In the genomic region with DNA sequence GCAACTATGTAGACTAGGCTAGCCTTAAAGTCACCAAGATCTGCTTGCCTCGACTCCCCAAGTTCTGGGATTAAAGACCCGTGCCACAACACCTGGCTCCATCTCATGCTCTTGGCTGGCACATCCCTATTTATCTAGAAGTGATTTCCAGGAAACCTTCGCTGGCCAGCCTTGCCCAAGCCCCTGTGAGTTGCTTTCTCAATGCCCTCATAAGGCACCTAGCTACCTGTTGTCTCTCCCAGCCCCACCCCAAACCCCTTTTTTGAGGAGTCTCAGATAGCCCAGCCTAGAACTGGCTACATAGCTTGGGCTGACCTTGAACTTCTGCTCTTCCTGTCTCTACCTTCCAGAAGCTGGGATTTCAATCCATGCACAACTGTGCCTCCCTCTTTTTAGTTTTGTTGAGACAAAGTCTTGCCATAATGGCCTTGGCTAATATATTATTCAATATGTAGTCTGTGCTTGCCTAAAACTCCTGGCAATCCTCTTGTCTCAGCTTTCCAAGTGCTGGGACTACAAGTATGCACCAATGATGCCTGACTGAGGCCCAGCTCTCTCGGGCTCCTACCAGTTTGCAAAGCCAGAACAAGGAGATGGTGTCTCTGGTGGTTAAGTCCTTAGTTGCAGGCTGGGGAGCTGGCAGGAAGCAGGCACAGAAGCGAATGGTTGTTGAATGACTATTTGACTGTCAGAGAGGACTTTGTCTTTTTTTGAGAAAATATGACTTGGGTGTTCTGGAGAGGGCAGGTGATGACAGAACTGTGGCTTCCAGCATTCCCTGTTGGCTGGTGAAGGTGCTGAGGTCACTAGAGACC, we compare ENCODE assay signal across 8 mouse cellular contexts. TPM values are rescaled to one million over a fixed set of nuclear protein-coding genes. Genes with fewer than 3 reads are reported as not detected.
DNase-seq lines count a peak whose midpoint lies in the region; ATAC-seq and TF ChIP-seq lines count a peak whose summit lies in the region.

No protein-coding gene starts in this region.

- H3K9me3 ChIP-seq in heart, embryonic 15.5 days (replicated peaks), result no peaks in the 10 kb centered on the region
- no peaks in the 10 kb centered on the region for H3K9me3 ChIP-seq in limb, embryonic 15.5 days

- DNase-seq in liver, adult 2 months (ENCODE audit: extremely low read depth, low read depth, low spot score), result peak; percentile 30
- DNase-seq in liver, result no peak
- peak; percentile 71 for DNase-seq in brain, adult 2 months (ENCODE audit: low read depth, low spot score)
- no peak for DNase-seq in left cerebral cortex, adult 8-10 months (ENCODE audit: low spot score in 2 of 2)
- no peak for DNase-seq in cerebellum, adult 8-10 months

- H3K4me1 ChIP-seq in liver, adult 2 months (ENCODE audit: control insufficient read depth, insufficient read depth, low read length), result peaks cover 13% of the 10 kb centered on the region
- H3K4me1 ChIP-seq in heart, embryonic 15.5 days (replicated peaks), result peaks cover 27% of the 10 kb centered on the region
- peaks cover 18% of the 10 kb centered on the region for H3K4me1 ChIP-seq in limb, embryonic 15.5 days

- peak; percentile 58; the same call in 1 of the 2 replicates for TF ChIP-seq CTCF in liver, adult 2 months (IDR thresholded peaks at IDR 0.05; ENCODE audit: low read depth, low read length)

- H3K9ac ChIP-seq in liver, adult 2 months (ENCODE audit: low read depth, low read length), result no peak overlapping the region
- H3K9ac ChIP-seq in heart, embryonic 15.5 days, result 0 out of 2 replicates have a peak overlapping the region, but pooled peaks have one; percentile 94
- H3K9ac ChIP-seq in limb, embryonic 15.5 days, result no peak overlapping the region

- 56% methylated on average over 5 of the region's 5 CpGs for WGBS in liver, adult 2 months
- 66% methylated on average over 5 of the region's 5 CpGs for WGBS in heart, embryonic 15.5 days
- 73% methylated on average over 5 of the region's 5 CpGs for WGBS in limb, embryonic 15.5 days

- peak overlapping the region; percentile 88 for H3K27ac ChIP-seq in liver, adult 2 months (replicated peaks; ENCODE audit: insufficient read depth, low read depth, low read length)
- H3K27ac ChIP-seq in heart, embryonic 15.5 days, result peak overlapping the region; percentile 97
- H3K27ac ChIP-seq in limb, embryonic 15.5 days, result peak overlapping the region; percentile 97

- H3K79me2 ChIP-seq in liver, adult 2 months (ENCODE audit: control insufficient read depth, insufficient read depth, low read length), result peaks cover 5% of the 10 kb centered on the region; the same call in 1 of the 2 replicates
- peaks cover 14% of the 10 kb centered on the region for H3K79me2 ChIP-seq in myocyte (ENCODE audit: control insufficient read depth, insufficient read depth)

- no peak for ATAC-seq in heart, embryonic 15.5 days (replicated peaks; ENCODE audit: insufficient number of reproducible peaks, insufficient read depth, low FRiP score, low read depth)
- ATAC-seq in limb, embryonic 15.5 days (ENCODE audit: insufficient number of reproducible peaks, low FRiP score, low TSS enrichment, low read depth), result no peak

- no peak overlapping the region for H3K4me3 ChIP-seq in liver, adult 2 months (ENCODE audit: insufficient read depth, low read depth, low read length)
- peak overlapping the region; percentile 94 for H3K4me3 ChIP-seq in heart, embryonic 15.5 days
- H3K4me3 ChIP-seq in limb, embryonic 15.5 days, result peak overlapping the region; percentile 86
- H3K4me3 ChIP-seq in myocyte, result peak overlapping the region; percentile 59

- no peak for TF ChIP-seq POLR2A in liver, adult 2 months (IDR thresholded peaks at IDR 0.05; ENCODE audit: extremely low read depth, insufficient read depth, low read length)
- TF ChIP-seq POLR2A in myocyte (IDR thresholded peaks at IDR 0.05; ENCODE audit: insufficient read length, low read depth), result no peak

- H3K36me3 ChIP-seq in liver, adult 2 months (ENCODE audit: control insufficient read depth, insufficient read depth, low read length), result no peaks in the 10 kb centered on the region
- H3K36me3 ChIP-seq in heart, embryonic 15.5 days, result no peaks in the 10 kb centered on the region
- H3K36me3 ChIP-seq in limb, embryonic 15.5 days, result no peaks in the 10 kb centered on the region
- no peaks in the 10 kb centered on the region for H3K36me3 ChIP-seq in myocyte (ENCODE audit: control insufficient read depth, insufficient read depth)

- no peak overlapping the region for H3ac ChIP-seq in myocyte (ENCODE audit: control insufficient read depth, insufficient read length)

- no peaks in the 10 kb centered on the region for H3K27me3 ChIP-seq in liver, adult 2 months (ENCODE audit: control insufficient read depth, insufficient read depth, low read length)
- H3K27me3 ChIP-seq in heart, embryonic 15.5 days, result no peaks in the 10 kb centered on the region
- H3K27me3 ChIP-seq in limb, embryonic 15.5 days, result no peaks in the 10 kb centered on the region
- H3K27me3 ChIP-seq in myocyte (ENCODE audit: control insufficient read depth, insufficient read depth, insufficient read length), result no peaks in the 10 kb centered on the region

- H3K4me2 ChIP-seq in heart, embryonic 15.5 days, result peak overlapping the region; percentile 92
- H3K4me2 ChIP-seq in limb, embryonic 15.5 days, result no peak overlapping the region
- no peak overlapping the region for H3K4me2 ChIP-seq in myocyte (ENCODE audit: low read depth)

TF ChIP-seq in myocyte, 11 proteins besides CTCF, POLR2A, EP300 and RAD21:
- TF ChIP-seq MAX (IDR thresholded peaks at IDR 0.05; ENCODE audit: low read depth), result no peak

RNA-seq across cellular contexts. Expression of gene Zfp710, which starts 0.8 kb away (rescaled TPM):
- 5.4 and 5.6 TPM in 2 replicates for total RNA-seq in liver, adult 2 months (2014; rRNA removed)
- polyA plus RNA-seq in liver, adult 2 months (2012; rRNA removed), result 9.7 and 12.7 TPM in 2 replicates
- polyA plus RNA-seq in heart, embryonic 15.5 days (2015; fragmentation: Nextera tagmentation; extraction: Ambion mirVana), result 9.4 and 13.6 TPM in 2 replicates
- 16.9 and 18.9 TPM in 2 replicates for polyA plus RNA-seq in limb, embryonic 15.5 days (2015; fragmentation: Nextera tagmentation; extraction: Ambion mirVana)
- polyA plus RNA-seq in myocyte (2012; fragmentation: generic; extraction: Trizol), result 5.3 TPM
- 10 to 100 TPM; 20.9 to 22.8 (median 21.8) TPM for total RNA-seq in left cerebral cortex, adult 8-10 months (2022)

Comparison
In these comparisons a context has a peak if more than half of its experiments do, and no peak if none do; other contexts are left out.
1. DNase-seq: peak in liver, adult 2 months (single experiment) and brain, adult 2 months (single experiment); none in liver (single experiment), left cerebral cortex, adult 8-10 months (0 of 2) and cerebellum, adult 8-10 months (single experiment).
2. Peak in every context shown above with its lines, with median percentiles within 50 percentile points of each other: H3K27ac ChIP-seq.